Mouse (Mus musculus) cerebellum, adult 2 months (tissue): ENCODE measurements at regions not wholly inside any gene's neighbourhood (a gene's known extent, or its start where the extent isn't known, plus 50 kb on each side); places are given as distances from the start of the nearest gene placed in this dataset.
A peak's percentile ranks its signal among the peaks of the same experiment; 100 is the strongest.
"Not testable (repeated sequence)": the region's sequence is repeated elsewhere in the genome, so short reads cannot be mapped to it uniquely, and the experiment has no call there.

Source experiments
- DNase-seq, 2 experiments: peaks; one replicate each; pipeline ENCODE4 v3.0.0; 2021
- H3K27ac ChIP-seq: fragments of 200-500 bp; 2 replicates; pipeline ENCODE4 v1.5.1; 2012; ENCODE audit warnings: low read length, control low read depth, inconsistent platforms; ENCODE audit not compliant: insufficient read depth
- H3K27me3 ChIP-seq: fragments of 200-500 bp; 2 replicates; pipeline ENCODE4 v1.6.1; 2012; ENCODE audit warnings: inconsistent platforms, mild to moderate bottlenecking, low read length, moderate library complexity; ENCODE audit not compliant: control insufficient read depth, insufficient read depth
- H3K4me1 ChIP-seq: fragments of 200-500 bp; 2 replicates; pipeline ENCODE4 v1.6.1; 2011; ENCODE audit warnings: low read length; ENCODE audit not compliant: control insufficient read depth, insufficient read depth
- H3K4me3 ChIP-seq: fragments of 200-500 bp; replicated peaks from 2 replicates; pipeline ENCODE3; 2011; ENCODE audit warnings: mild to moderate bottlenecking, low read depth, low read length, control low read depth; ENCODE audit not compliant: insufficient read depth
- CTCF ChIP-seq: fragments of 200-500 bp; IDR thresholded peaks from 2 replicates; pipeline ENCODE4 v1.5.1; 2011; ENCODE audit warnings: low read depth, mild to moderate bottlenecking, control low read depth, low read length, moderate library complexity, borderline replicate concordance; ENCODE audit not compliant: insufficient read depth
- POLR2A ChIP-seq: fragments of 200-500 bp; IDR thresholded peaks from 2 replicates; pipeline ENCODE4 v1.6.1; 2011; ENCODE audit warnings: low read length, control low read depth, borderline replicate concordance; ENCODE audit not compliant: insufficient read depth
- WGBS: fragments of 180-500 bp; shearing (Covaris S2); methylation state at CpG from one replicate; pipeline ENCODE4 v1.1.7; 2018; 5-methylcytosine and 5-hydroxymethylcytosine counted together

GRCm38 (mm10) chr19:27627626-27628025 lies 198.0 kb upstream of the Pum3 start:
- Histone ChIP-seq H3K27ac (no peak overlapping the region), H3K4me1 (no peaks in the 10 kb centered on the region), H3K27me3 (no peaks in the 10 kb centered on the region; the same call in 1 of the 2 replicates), H3K4me3 (no peak overlapping the region)
- TF ChIP-seq POLR2A: no peak
- TF ChIP-seq CTCF: no peak
- DNase-seq: peak in 1 of 2 experiments; percentile 6
- 78% methylated on average over 1 of the region's 1 CpGs for WGBS

DNA sequence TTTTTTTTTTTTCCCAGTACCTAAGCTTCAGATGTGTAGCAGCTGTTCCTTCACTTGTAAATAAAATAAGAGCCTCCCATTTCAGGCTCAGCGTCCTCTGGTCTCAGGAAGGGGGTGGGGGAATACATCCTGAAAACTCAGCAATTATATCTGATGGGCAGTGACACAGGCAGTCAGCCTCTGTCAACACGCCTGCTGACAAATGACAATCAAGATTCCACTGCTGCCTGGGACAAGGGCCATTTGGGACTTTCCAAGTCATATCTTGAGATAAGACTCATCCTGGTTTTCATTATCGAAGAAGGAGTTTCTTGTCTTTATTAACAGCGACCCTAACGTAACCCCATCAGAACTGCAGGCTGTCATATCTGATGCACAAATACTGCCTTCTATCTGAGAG lies 187.9 kb upstream of the Pum3 start:
- TF ChIP-seq POLR2A (no peak), CTCF (no peak)
- no peaks in the 10 kb centered on the region for H3K4me1 ChIP-seq
- H3K27ac ChIP-seq: no peak overlapping the region
- DNase-seq: no peak
- no peak overlapping the region for H3K4me3 ChIP-seq
- 87% methylated on average over 5 of the region's 5 CpGs for WGBS
- no peaks in the 10 kb centered on the region for H3K27me3 ChIP-seq

DNA sequence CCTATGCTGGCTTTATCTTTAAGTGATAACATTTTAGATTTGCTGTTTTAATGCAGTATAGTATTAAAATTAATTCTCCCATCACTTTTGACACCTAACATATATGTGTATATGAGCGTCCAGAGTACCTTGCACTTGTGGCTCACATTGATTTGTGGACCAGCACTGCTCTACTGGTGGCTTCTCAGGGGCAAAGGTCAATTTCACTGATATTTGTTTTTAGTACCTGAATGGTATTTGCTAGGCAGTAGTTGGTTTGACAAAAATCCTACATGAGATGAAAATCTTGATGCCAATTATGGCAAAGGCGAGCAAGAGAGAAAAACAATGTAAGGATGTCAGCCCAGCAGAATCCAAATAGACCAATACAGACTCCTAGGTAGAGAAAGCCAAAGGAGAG lies 177.3 kb upstream of the Pum3 start:
- H3K4me3 ChIP-seq: no peak overlapping the region
- no peaks in the 10 kb centered on the region for H3K27me3 ChIP-seq
- TF ChIP-seq POLR2A (no peak), CTCF (no peak)
- no peak overlapping the region for H3K27ac ChIP-seq
- no peak for DNase-seq
- WGBS: 94% methylated on average over 2 of the region's 2 CpGs
- no peaks in the 10 kb centered on the region for H3K4me1 ChIP-seq

DNA sequence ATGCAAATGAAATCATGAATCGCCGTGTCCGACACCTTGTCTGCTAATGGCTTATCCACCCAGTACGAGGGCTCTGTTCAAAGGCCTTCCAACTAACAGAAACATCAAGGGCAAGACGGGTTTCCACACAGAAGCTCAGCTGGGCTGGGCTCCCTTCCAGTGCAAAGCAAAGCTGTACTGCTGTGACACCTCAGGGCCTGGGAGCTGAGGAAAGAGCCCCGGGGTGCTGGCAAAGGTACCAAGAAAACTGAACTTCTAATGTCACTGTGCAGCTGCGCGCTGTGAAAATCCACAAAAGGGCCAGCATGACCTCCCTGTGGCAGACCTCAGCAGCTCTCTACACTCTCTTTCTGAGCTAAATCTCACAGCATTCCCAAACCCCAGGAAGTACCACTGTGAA lies 173.7 kb upstream of the Pum3 start:
- Histone ChIP-seq H3K4me1 (peaks cover 4% of the 10 kb centered on the region; the same call in 1 of the 2 replicates), H3K27me3 (no peaks in the 10 kb centered on the region; the same call in 1 of the 2 replicates), H3K4me3 (no peak overlapping the region), H3K27ac (no peak overlapping the region)
- no peak for TF ChIP-seq CTCF
- TF ChIP-seq POLR2A: no peak
- no peak for DNase-seq
- WGBS: 19% methylated on average over 8 of the region's 8 CpGs

DNA sequence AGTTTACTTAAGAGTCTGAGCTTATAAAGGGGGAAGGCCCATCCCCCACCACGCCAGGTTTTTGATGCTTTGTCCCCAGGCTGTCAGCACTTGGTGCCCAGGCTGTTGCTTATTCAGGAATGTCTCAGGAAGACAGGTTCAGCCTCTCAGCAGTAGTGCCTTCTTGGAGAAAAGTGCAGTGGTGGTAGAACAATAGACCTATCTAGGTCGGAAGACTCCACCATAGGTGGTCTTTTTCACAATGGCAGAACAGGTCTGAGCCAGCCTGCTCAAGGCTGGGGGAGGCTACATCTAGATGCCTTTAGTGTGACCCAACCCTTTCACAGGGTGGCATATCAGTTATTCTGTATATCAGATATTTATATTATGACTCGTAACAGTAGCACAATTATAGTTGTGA lies 171.9 kb upstream of the Pum3 start:
- WGBS: 81% methylated on average over 3 of the region's 3 CpGs
- TF ChIP-seq POLR2A: no peak
- no peak for TF ChIP-seq CTCF
- no peak for DNase-seq

DNA sequence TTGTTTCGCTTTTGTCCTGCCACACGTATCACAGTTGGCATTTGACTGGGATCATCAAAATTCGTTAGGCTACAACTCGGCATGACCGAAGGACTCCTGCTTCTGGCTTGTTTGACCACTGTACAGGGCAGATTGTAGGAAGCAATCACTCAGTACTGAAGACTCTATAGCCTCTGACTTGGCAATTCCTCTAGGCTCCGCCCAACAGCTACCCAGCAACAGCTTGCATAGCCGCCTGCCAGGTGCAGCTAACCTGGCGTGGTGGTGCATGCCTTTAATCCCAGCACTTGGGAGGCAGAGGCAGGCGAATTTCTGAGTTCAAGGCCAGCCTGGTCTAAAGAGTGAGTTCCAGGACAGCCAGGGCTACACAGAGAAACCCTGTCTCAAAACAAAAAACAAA lies 170.8 kb upstream of the Pum3 start:
- H3K4me1 ChIP-seq, H3K4me3 ChIP-seq, DNase-seq, H3K27ac ChIP-seq, H3K27me3 ChIP-seq: not testable (repeated sequence)
- WGBS: 44% methylated on average over 9 of the region's 9 CpGs

More for the DNA sequence above, 171.9 kb upstream of the Pum3 start:
- H3K4me3 ChIP-seq: no peak overlapping the region
- H3K4me1 ChIP-seq: peaks cover 4% of the 10 kb centered on the region; the same call in 1 of the 2 replicates
- no peak overlapping the region for H3K27ac ChIP-seq
- H3K27me3 ChIP-seq: no peaks in the 10 kb centered on the region; the same call in 1 of the 2 replicates

GRCm38 (mm10) chr19:27599639-27600308 lies 170.1 kb upstream of the Pum3 start:
- H3K27me3 ChIP-seq: no peaks in the 10 kb centered on the region; the same call in 1 of the 2 replicates
- no peak overlapping the region for H3K4me3 ChIP-seq
- peak in 1 of 2 experiments; percentile 25 for DNase-seq
- 13% methylated on average over 10 of the region's 10 CpGs for WGBS
- no peak overlapping the region for H3K27ac ChIP-seq
- TF ChIP-seq POLR2A (no peak), CTCF (no peak)
- peaks cover 4% of the 10 kb centered on the region; the same call in 1 of the 2 replicates for H3K4me1 ChIP-seq

GRCm38 (mm10) chr19:27598350-27598749 lies 168.7 kb upstream of the Pum3 start:
- TF ChIP-seq POLR2A: no peak
- no peak for TF ChIP-seq CTCF
- no peak for DNase-seq
- Histone ChIP-seq H3K4me3 (no peak overlapping the region), H3K27me3 (no peaks in the 10 kb centered on the region; the same call in 1 of the 2 replicates), H3K4me1 (peaks cover 4% of the 10 kb centered on the region; the same call in 1 of the 2 replicates), H3K27ac (no peak overlapping the region)
- WGBS: 53% methylated on average over 5 of the region's 5 CpGs
